Mouse (Mus musculus) central nervous system, embryonic 11.5 days (tissue): Measurements from ENCODE around the gene Fetub. TPM values are rescaled to one million over a fixed set of nuclear protein-coding genes. Genes with fewer than 3 reads are reported as not detected.

ENCODE experiments used
- polyA plus RNA-seq: library from polyadenylated mRNA; depleted of rRNA; stranded (reverse); fragments of >200 nt; gene quantifications from 2 replicates; pipeline ENCODE4 v1.2.3, GENCODE M21; 2012; rRNA removed

The Fetub gene
- polyA plus RNA-seq, result not detected in 2 replicates

GRCm38 (mm10) chr16:22918034-22918433 is at the start of gene Fetub:
Gene Fetub, plus strand, starts transcription at chr16:22918334.

GRCm38 (mm10) chr16:22890683-22891510 is 27.2 kb upstream of the Fetub start, which contains the start of gene Ahsg:
Gene Ahsg, plus strand, starts transcription at chr16:22891277.

DNA sequence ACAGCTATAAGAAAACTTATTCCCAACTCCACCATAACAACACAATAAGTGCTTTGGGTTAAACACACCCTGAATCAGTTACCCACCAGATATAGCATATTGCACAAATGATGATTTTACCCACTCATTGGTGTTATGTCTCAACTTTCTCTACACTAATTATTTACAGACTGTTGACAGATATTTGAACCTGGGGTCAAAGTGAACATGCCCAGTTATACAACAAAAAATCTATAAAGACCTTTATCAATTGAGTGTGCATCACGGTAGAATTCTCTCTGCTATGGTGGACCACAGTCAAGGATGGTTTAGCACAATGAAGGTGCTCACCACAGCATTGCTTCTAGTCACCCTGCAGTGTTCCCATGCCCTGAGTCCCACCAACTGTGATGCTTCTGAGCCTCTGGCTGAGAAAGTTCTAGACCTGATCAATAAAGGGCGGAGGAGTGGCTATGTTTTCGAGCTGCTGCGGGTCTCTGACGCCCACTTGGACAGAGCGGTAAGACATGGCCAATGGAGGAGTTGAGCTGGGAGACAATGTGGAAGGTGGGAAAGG is 32.8 kb downstream of the Fetub start, which contains the start of gene Hrg:
Gene Hrg, plus strand, starts transcription at position 233 of the 556 bp plus-strand sequence.

Other genes starting within 250 kb of the Fetub start
- gene Crygs, start 106.8 kb upstream of the Fetub start, polyA plus RNA-seq, result not detected in 2 replicates
- gene Tbccd1, start 60.7 kb upstream of the Fetub start, polyA plus RNA-seq, result 26.3 and 27.4 TPM in 2 replicates
- gene Dnajb11, start 60.5 kb upstream of the Fetub start, polyA plus RNA-seq, result 46.5 and 50.5 TPM in 2 replicates
- gene Ahsg, start 27.1 kb upstream of the Fetub start, polyA plus RNA-seq, result 4.4 and 8.3 TPM in 2 replicates
- gene Hrg, start 32.7 kb downstream of the Fetub start, polyA plus RNA-seq, result 0.05 TPM in 1 of 2 replicates, not detected in the other
- gene Kng2, start 111.1 kb downstream of the Fetub start, polyA plus RNA-seq, result 0.12 and 0.17 TPM in 2 replicates
- gene Kng1, start 139.5 kb downstream of the Fetub start, polyA plus RNA-seq, result 2.2 and 4.1 TPM in 2 replicates
- gene Eif4a2, start 189.1 kb downstream of the Fetub start, polyA plus RNA-seq, result 401 and 619 TPM in 2 replicates
- 19.5 and 22.9 TPM in 2 replicates for gene Rfc4, start 209.4 kb downstream of the Fetub start, polyA plus RNA-seq
- 0.15 and 0.34 TPM in 2 replicates for gene Adipoq, start 228.2 kb downstream of the Fetub start, polyA plus RNA-seq